Comparison of ENCODE assay signal across 8 mouse cellular contexts in genomic region chr4:105626371-105627320, GRCm38 (mm10).
DNase-seq lines count a peak whose midpoint lies in the region; ATAC-seq and TF ChIP-seq lines count a peak whose summit lies in the region.
"Had no signal": no experiment of that assay in that cellular context is flagged by ENCODE, and none has a peak within 500 bp of the region (broad histone marks: within the 10 kb centered on the region; RNA-seq: fewer than 3 reads in every experiment).

No protein-coding gene starts in this region.

- no peaks in the 10 kb centered on the region for H3K9me3 ChIP-seq in midbrain, embryonic 13.5 days
- H3K9me3 ChIP-seq: neural tube, embryonic 12.5 days had no signal

- peak; percentile 29 to 30 for DNase-seq in right cerebral cortex, postnatal 10 days (ENCODE audit: low spot score in 2 of 2)
- no peak for DNase-seq in right cerebral cortex, adult 18-20 months
- peak; percentile 17 to 18 for DNase-seq in cerebellum, postnatal 36 days
- DNase-seq in kidney, adult 2 months: peak; percentile 56
- peak; percentile 18 for DNase-seq in ovary, postnatal 36 days (ENCODE audit: low spot score)
- DNase-seq in thymus, postnatal 36 days: no peak

- H3K27ac ChIP-seq in kidney, adult 2 months (ENCODE audit: insufficient read depth, low read depth, low read length): no peak overlapping the region
- no peak overlapping the region for H3K27ac ChIP-seq in midbrain, embryonic 13.5 days
- H3K27ac ChIP-seq: neural tube, embryonic 12.5 days had no signal

- no peak overlapping the region for H3K4me2 ChIP-seq in midbrain, embryonic 13.5 days (replicated peaks)
- H3K4me2 ChIP-seq: neural tube, embryonic 12.5 days had no signal

- 61% methylated on average over 14 of the region's 14 CpGs for WGBS in kidney, adult 2 months
- 84% methylated on average over 14 of the region's 14 CpGs for WGBS in midbrain, embryonic 13.5 days

- TF ChIP-seq CTCF in kidney, adult 2 months (conservative IDR thresholded peaks at IDR 0.05; ENCODE audit: insufficient read depth, insufficient read length, low read depth, low read length): no peak

- H3K9ac ChIP-seq in midbrain, embryonic 13.5 days (replicated peaks): no peak overlapping the region
- H3K9ac ChIP-seq: neural tube, embryonic 12.5 days had no signal

- no peaks in the 10 kb centered on the region for H3K36me3 ChIP-seq in kidney, adult 2 months (ENCODE audit: control insufficient read depth, insufficient read depth, low read length)
- no peaks in the 10 kb centered on the region for H3K36me3 ChIP-seq in midbrain, embryonic 13.5 days
- H3K36me3 ChIP-seq: neural tube, embryonic 12.5 days had no signal

- no peak for ATAC-seq in midbrain, embryonic 13.5 days

- H3K27me3 ChIP-seq in kidney, adult 2 months (replicated peaks; ENCODE audit: control insufficient read depth, insufficient read depth, low read length): no peaks in the 10 kb centered on the region
- H3K27me3 ChIP-seq in midbrain, embryonic 13.5 days: no peaks in the 10 kb centered on the region
- H3K27me3 ChIP-seq: neural tube, embryonic 12.5 days had no signal

- H3K4me3 ChIP-seq in kidney, adult 2 months (ENCODE audit: insufficient read depth, low read depth, low read length): no peak overlapping the region
- H3K4me3 ChIP-seq in midbrain, embryonic 13.5 days (replicated peaks): no peak overlapping the region
- H3K4me3 ChIP-seq: neural tube, embryonic 12.5 days had no signal

- no peak for TF ChIP-seq POLR2A in kidney, adult 2 months (IDR thresholded peaks at IDR 0.05; ENCODE audit: low read depth, low read length)

- no peaks in the 10 kb centered on the region for H3K4me1 ChIP-seq in kidney, adult 2 months (ENCODE audit: control insufficient read depth, insufficient read depth, low read length)
- H3K4me1 ChIP-seq in midbrain, embryonic 13.5 days (replicated peaks): no peaks in the 10 kb centered on the region
- H3K4me1 ChIP-seq: neural tube, embryonic 12.5 days had no signal

Comparison
In these comparisons a context has a peak if more than half of its experiments do, and no peak if none do; other contexts are left out.
1. DNase-seq: peak in right cerebral cortex, postnatal 10 days (2 of 2), cerebellum, postnatal 36 days (2 of 2), kidney, adult 2 months (single experiment) and ovary, postnatal 36 days (single experiment); none in right cerebral cortex, adult 18-20 months (single experiment) and thymus, postnatal 36 days (0 of 2).